Mouse (Mus musculus) liver, embryonic 16.5 days (tissue): ENCODE results near the gene Usp50. TPM values are rescaled to one million over a fixed set of nuclear protein-coding genes. Genes with fewer than 3 reads are reported as not detected.

Source experiments
- ATAC-seq: fragments of 200-750 bp; cut with Nextera tagmentation; 2 replicates; pipeline ENCODE4 v1.8.0; 2017; ENCODE audit warnings: low read depth, mild to moderate bottlenecking, moderate number of reproducible peaks, moderate library complexity
- H3K27ac ChIP-seq: fragments of 300-500 bp; sonication (generic); 2 replicates; pipeline ENCODE4 v1.5.1; 2014; ENCODE audit warnings: mild to moderate bottlenecking, low read length
- H3K27me3 ChIP-seq: fragments of 300-500 bp; sonication (generic); 2 replicates; pipeline ENCODE4 v1.6.1; 2014; ENCODE audit warnings: low read depth, low read length, mixed read lengths; ENCODE audit not compliant: control insufficient read depth, insufficient read depth
- H3K36me3 ChIP-seq: fragments of 300-500 bp; sonication (generic); 2 replicates; pipeline ENCODE4 v1.6.1; 2014; ENCODE audit warnings: mild to moderate bottlenecking; ENCODE audit not compliant: control insufficient read depth, insufficient read depth
- H3K4me1 ChIP-seq: fragments of 300-500 bp; sonication (generic); 2 replicates; pipeline ENCODE4 v1.6.1; 2014; ENCODE audit warnings: low read depth, low read length, mixed read lengths; ENCODE audit not compliant: control insufficient read depth
- H3K4me2 ChIP-seq: fragments of 300-500 bp; sonication (generic); 2 replicates; pipeline ENCODE4 v1.6.1; 2014; ENCODE audit warnings: low read depth, low read length, mixed read lengths
- H3K4me3 ChIP-seq: fragments of 300-500 bp; sonication (generic); 2 replicates; pipeline ENCODE4 v1.5.1; 2014; ENCODE audit warnings: low read depth, mild to moderate bottlenecking, low read length
- H3K9ac ChIP-seq: fragments of 300-500 bp; sonication (generic); 2 replicates; pipeline ENCODE4 v1.6.1; 2014; ENCODE audit warnings: low read depth, low read length
- H3K9me3 ChIP-seq: fragments of 300-500 bp; sonication (generic); replicated peaks from 2 replicates; pipeline ENCODE4 v1.6.1; 2016; ENCODE audit warnings: low read length; ENCODE audit not compliant: control insufficient read depth
- WGBS: fragments of 180-500 bp; shearing (Covaris S2); extraction: QIAGEN DNeasy Blood & Tissue Kit; methylation state at CpG from one replicate; pipeline ENCODE4 v1.1.7; 2014; ENCODE audit not compliant: insufficient replicate concordance; 5-methylcytosine and 5-hydroxymethylcytosine counted together
- polyA plus RNA-seq: library from polyadenylated mRNA; unstranded; fragments of >200 nt; fragmentation: Nextera tagmentation; extraction: Ambion mirVana; gene quantifications from 2 replicates; pipeline ENCODE4 v1.2.1, GENCODE M21; 2015

Gene Usp50
- polyA plus RNA-seq, 1 experiment from 2014 or later = 0.79 TPM

- no peaks in the 10 kb centered on the region for H3K36me3 ChIP-seq
- 88% methylated on average over 3 of the region's 3 CpGs for WGBS
- ATAC-seq = no peak
Observed at GRCm38 (mm10) chr2:126767599-126767998, 15.7 kb downstream of the Usp50 start.

GRCm38 (mm10) chr2:126765867-126766582, 17.2 kb downstream of the Usp50 start:
- no peak overlapping the region for H3K27ac ChIP-seq
- H3K4me2 ChIP-seq = no peak overlapping the region
- no peak for ATAC-seq
- no peaks in the 10 kb centered on the region for H3K9me3 ChIP-seq
- 44% methylated on average over 11 of the region's 11 CpGs for WGBS
- no peak overlapping the region for H3K4me3 ChIP-seq
- H3K9ac ChIP-seq = no peak overlapping the region
- H3K4me1 ChIP-seq = no peaks in the 10 kb centered on the region
- no peaks in the 10 kb centered on the region for H3K27me3 ChIP-seq
- 0 out of 2 replicates have a peak, but pooled peaks cover 2% of the 10 kb centered on the region for H3K36me3 ChIP-seq

More at GRCm38 (mm10) chr2:126767599-126767998, 15.7 kb downstream of the Usp50 start:
- H3K9ac ChIP-seq = no peak overlapping the region
- no peak overlapping the region for H3K4me3 ChIP-seq
- H3K9me3 ChIP-seq = no peaks in the 10 kb centered on the region
- H3K27ac ChIP-seq = no peak overlapping the region
- no peak overlapping the region for H3K4me2 ChIP-seq
- H3K4me1 ChIP-seq = no peaks in the 10 kb centered on the region
- H3K27me3 ChIP-seq = no peaks in the 10 kb centered on the region

- no peaks in the 10 kb centered on the region for H3K27me3 ChIP-seq
- H3K4me2 ChIP-seq = no peak overlapping the region
- H3K9ac ChIP-seq = no peak overlapping the region
- no peaks in the 10 kb centered on the region for H3K9me3 ChIP-seq
- no peaks in the 10 kb centered on the region for H3K4me1 ChIP-seq
- H3K4me3 ChIP-seq = no peak overlapping the region
- no peak for ATAC-seq
- 81% methylated on average over 7 of the region's 7 CpGs for WGBS
- H3K27ac ChIP-seq = no peak overlapping the region
- peaks cover 35% of the 10 kb centered on the region for H3K36me3 ChIP-seq
Observed at GRCm38 (mm10) chr2:126759351-126759750, 23.9 kb downstream of the Usp50 start.

GRCm38 (mm10) chr2:126755664-126756063, 27.6 kb downstream of the Usp50 start:
- H3K4me2 ChIP-seq = no peak overlapping the region
- H3K4me1 ChIP-seq = no peaks in the 10 kb centered on the region
- no peak overlapping the region for H3K9ac ChIP-seq
- H3K36me3 ChIP-seq = peaks cover 39% of the 10 kb centered on the region
- H3K9me3 ChIP-seq = no peaks in the 10 kb centered on the region
- no peak overlapping the region for H3K4me3 ChIP-seq
- no peak overlapping the region for H3K27ac ChIP-seq
- WGBS = 81% methylated on average over 6 of the region's 6 CpGs
- no peak for ATAC-seq
- no peaks in the 10 kb centered on the region for H3K27me3 ChIP-seq

DNA sequence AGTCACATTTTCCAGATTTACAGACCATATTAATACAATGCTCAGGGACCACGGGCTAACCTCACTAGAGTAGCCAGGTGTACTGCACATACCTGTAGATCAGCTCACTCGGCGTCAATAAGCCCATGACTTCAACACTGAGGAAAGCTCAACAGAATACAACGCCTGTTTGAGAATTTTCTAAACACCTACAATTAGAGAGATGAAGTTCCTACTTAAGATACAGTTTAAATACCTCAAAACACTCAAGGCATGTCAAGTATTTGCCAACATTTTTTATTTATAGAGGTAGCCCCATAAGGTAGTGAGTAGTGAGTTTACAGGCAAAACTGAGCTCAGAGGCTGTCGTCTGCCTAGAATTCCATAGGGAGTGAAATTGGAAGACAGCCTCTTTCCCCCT, 39.9 kb downstream of the Usp50 start:
- H3K36me3 ChIP-seq = peaks cover 10% of the 10 kb centered on the region
- 77% methylated on average over 5 of the region's 5 CpGs for WGBS
- no peak overlapping the region for H3K4me2 ChIP-seq
- H3K27me3 ChIP-seq = no peaks in the 10 kb centered on the region
- no peak overlapping the region for H3K4me3 ChIP-seq
- H3K4me1 ChIP-seq = no peaks in the 10 kb centered on the region
- H3K9me3 ChIP-seq = no peaks in the 10 kb centered on the region
- ATAC-seq = no peak
- H3K9ac ChIP-seq = no peak overlapping the region
- H3K27ac ChIP-seq = no peak overlapping the region

- H3K9ac ChIP-seq = no peak overlapping the region
- H3K4me2 ChIP-seq = no peak overlapping the region
- no peak overlapping the region for H3K4me3 ChIP-seq
- H3K27me3 ChIP-seq = no peaks in the 10 kb centered on the region
- H3K9me3 ChIP-seq = no peaks in the 10 kb centered on the region
- peaks cover 15% of the 10 kb centered on the region for H3K36me3 ChIP-seq
- H3K27ac ChIP-seq = no peak overlapping the region
- ATAC-seq = no peak
- WGBS = 84% methylated on average over 2 of the region's 2 CpGs
- H3K4me1 ChIP-seq = no peaks in the 10 kb centered on the region
Observed at GRCm38 (mm10) chr2:126740314-126740713, 43.0 kb downstream of the Usp50 start.

DNA sequence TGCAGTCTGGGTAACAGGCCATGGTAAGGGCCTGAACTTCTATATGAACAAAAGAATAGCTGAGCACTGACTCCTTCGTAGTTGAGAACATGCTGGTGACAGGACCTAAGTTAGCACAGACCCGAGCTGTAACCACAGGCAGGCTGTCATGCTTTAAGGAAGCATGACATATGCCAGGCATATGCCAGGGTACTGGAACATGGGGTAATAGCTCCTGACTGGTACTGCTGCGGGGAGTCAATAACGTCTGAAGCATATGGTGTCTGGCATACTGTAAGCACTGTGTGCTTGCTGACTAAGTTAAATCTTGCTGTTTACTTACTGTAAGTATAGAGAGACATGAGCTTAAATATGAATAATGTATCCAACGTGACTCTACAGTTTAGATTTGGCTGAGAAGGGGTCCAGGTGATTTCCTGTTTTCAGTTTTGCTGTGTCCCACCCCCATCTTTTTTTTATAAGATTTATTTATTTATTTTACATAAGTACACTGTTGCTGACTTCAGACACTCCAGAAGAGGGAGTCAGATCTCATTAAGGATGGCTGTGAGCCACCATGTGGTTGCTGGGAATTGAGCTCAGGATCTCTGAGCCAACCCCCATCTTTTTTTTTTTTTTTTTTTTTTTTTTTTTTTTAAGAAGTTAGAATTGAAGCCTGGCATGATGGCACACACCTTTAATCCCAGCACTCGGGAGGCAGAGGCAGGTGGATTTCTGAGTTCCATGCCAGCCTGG, 47.8 kb downstream of the Usp50 start:
- Histone ChIP-seq H3K27ac (no peak overlapping the region), H3K27me3 (no peaks in the 10 kb centered on the region), H3K36me3 (peaks cover 15% of the 10 kb centered on the region), H3K4me1 (no peaks in the 10 kb centered on the region), H3K4me2 (no peak overlapping the region), H3K9ac (no peak overlapping the region), H3K9me3 (no peaks in the 10 kb centered on the region), H3K4me3 (no peak overlapping the region)
- WGBS = 76% methylated on average over 6 of the region's 6 CpGs
- no peak for ATAC-seq

GRCm38 (mm10) chr2:126730502-126730901, 52.8 kb downstream of the Usp50 start:
- H3K4me3 ChIP-seq = no peak overlapping the region
- 56% methylated on average over 2 of the region's 2 CpGs for WGBS
- H3K27ac ChIP-seq = no peak overlapping the region
- H3K4me1 ChIP-seq = no peaks in the 10 kb centered on the region
- no peak overlapping the region for H3K4me2 ChIP-seq
- H3K9me3 ChIP-seq = no peaks in the 10 kb centered on the region
- no peak overlapping the region for H3K9ac ChIP-seq
- ATAC-seq = no peak
- peaks cover 8% of the 10 kb centered on the region for H3K36me3 ChIP-seq
- no peaks in the 10 kb centered on the region for H3K27me3 ChIP-seq

DNA sequence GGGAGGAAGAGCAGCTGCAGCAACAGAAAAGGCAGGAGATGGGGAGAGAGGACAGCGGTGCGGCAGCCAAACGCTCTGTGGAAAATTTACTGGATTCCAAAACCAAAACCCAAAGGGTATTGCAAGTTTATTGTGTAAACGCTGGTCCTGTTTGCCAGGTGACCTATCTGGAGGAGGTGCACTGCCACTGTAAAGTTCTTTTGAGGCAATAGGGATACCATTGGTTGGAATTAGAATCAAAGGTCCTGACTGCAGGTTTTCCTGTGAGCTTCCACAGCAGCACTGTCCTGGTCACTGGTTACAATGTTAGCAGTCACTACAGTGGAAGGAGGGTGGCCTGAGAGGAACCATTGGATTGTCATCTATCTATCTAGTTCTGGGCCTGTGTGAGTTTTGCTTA, 54.1 kb downstream of the Usp50 start:
- Histone ChIP-seq H3K27ac (no peak overlapping the region), H3K4me2 (no peak overlapping the region), H3K9me3 (no peaks in the 10 kb centered on the region), H3K27me3 (no peaks in the 10 kb centered on the region), H3K4me1 (no peaks in the 10 kb centered on the region), H3K9ac (no peak overlapping the region), H3K4me3 (no peak overlapping the region), H3K36me3 (peaks cover 8% of the 10 kb centered on the region)
- WGBS = 88% methylated on average over 4 of the region's 4 CpGs
- no peak for ATAC-seq
